Mouse (Mus musculus): ENCODE data around the gene Grsf1. TPM values are rescaled to one million over a fixed set of nuclear protein-coding genes. Genes with fewer than 3 reads are reported as not detected.

Gene Grsf1
- total and polyA plus RNA-seq, 2 experiments from 2014 or later, result 68.2 to 125 TPM

GRCm38 (mm10) chr5:88629125-88629524, 46.8 kb downstream of the Grsf1 start:
- ATAC-seq (ENCODE audit: insufficient read depth, low read depth), result no peak
- Histone ChIP-seq H3K4me3 (ENCODE audit: low read depth, low read length) (no peak overlapping the region), H3K9me3 (replicated peaks; ENCODE audit: control insufficient read depth, low read length) (no peaks in the 10 kb centered on the region), H3K27me3 (ENCODE audit: control insufficient read depth, insufficient read depth, low read length) (no peaks in the 10 kb centered on the region), H3K4me1 (ENCODE audit: control insufficient read depth, insufficient read depth) (no peaks in the 10 kb centered on the region), H3K27ac (ENCODE audit: low read depth) (no peak overlapping the region), H3K4me2 (ENCODE audit: low read depth, low read length) (no peak overlapping the region), H3K9ac (replicated peaks; ENCODE audit: low read depth, low read length) (no peak overlapping the region), H3K36me3 (replicated peaks; ENCODE audit: control insufficient read depth, insufficient read depth, low read length) (peaks cover 25% of the 10 kb centered on the region)
- TF ChIP-seq CTCF (IDR thresholded peaks at IDR 0.05; ENCODE audit: low read depth) (no peak), EP300 (IDR thresholded peaks at IDR 0.05; ENCODE audit: low read depth) (no peak)
- no peak for DNase-seq (ENCODE audit: low spot score)
- 87% methylated on average over 11 of the region's 11 CpGs for WGBS

DNA sequence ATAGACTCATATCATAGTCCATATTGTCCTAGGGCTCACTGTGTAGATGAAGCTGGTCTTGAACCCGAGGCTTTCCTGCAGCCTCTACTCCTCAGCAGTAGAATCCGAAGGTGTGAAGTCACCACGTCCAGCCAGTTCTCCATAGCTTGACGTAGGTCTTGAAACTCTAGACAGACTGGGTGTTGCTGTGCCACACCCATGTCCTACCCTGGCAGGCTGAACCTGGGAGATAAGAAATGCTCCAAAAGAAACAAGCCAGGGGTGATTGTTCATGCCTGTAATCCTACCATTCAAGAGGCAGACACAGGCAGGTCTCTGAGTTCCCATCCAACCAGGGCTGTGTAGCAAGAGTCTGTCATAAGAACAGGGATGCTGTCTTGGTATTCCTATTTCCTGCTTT, 48.4 kb downstream of the Grsf1 start:
- 82% methylated on average over 4 of the region's 4 CpGs for WGBS
- no peak for TF ChIP-seq CTCF (IDR thresholded peaks at IDR 0.05; ENCODE audit: low read depth)
- TF ChIP-seq EP300 (IDR thresholded peaks at IDR 0.05; ENCODE audit: low read depth), result no peak
- no peak overlapping the region for H3K4me3 ChIP-seq (ENCODE audit: low read depth, low read length)
- H3K9me3 ChIP-seq (replicated peaks; ENCODE audit: control insufficient read depth, low read length), result no peaks in the 10 kb centered on the region
- peaks cover 20% of the 10 kb centered on the region for H3K36me3 ChIP-seq (replicated peaks; ENCODE audit: control insufficient read depth, insufficient read depth, low read length)
- DNase-seq (ENCODE audit: low spot score) (no peak), ATAC-seq (ENCODE audit: insufficient read depth, low read depth) (no peak)
- H3K4me1 ChIP-seq (ENCODE audit: control insufficient read depth, insufficient read depth), result no peaks in the 10 kb centered on the region
- H3K4me2 ChIP-seq (ENCODE audit: low read depth, low read length), result no peak overlapping the region
- H3K27ac ChIP-seq (ENCODE audit: low read depth), result no peak overlapping the region
- H3K27me3 ChIP-seq (ENCODE audit: control insufficient read depth, insufficient read depth, low read length), result no peaks in the 10 kb centered on the region
- H3K9ac ChIP-seq (replicated peaks; ENCODE audit: low read depth, low read length), result no peak overlapping the region

DNA sequence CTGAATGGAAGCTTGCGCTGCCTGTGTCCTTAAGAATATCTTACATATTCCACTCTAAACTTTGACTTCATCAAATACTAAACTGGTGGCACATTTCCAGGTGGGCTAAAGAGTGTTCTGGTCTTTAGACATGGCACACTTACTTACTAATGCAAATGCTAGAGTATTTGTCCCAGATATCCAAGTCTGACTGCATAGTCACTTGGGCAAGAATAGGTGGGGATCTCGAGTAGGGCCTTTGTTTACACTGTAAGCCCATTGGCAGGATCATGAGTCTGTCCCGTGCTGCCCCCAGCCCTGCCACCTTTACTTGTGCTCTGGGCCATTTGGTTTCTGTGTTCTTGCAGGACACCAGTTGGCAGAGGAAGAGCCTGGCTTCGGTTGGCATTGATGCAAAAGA, 59.0 kb downstream of the Grsf1 start:
- Histone ChIP-seq H3K36me3 (replicated peaks; ENCODE audit: control insufficient read depth, insufficient read depth, low read length) (peaks cover 38% of the 10 kb centered on the region), H3K9me3 (replicated peaks; ENCODE audit: control insufficient read depth, low read length) (no peaks in the 10 kb centered on the region), H3K4me3 (ENCODE audit: low read depth, low read length) (no peak overlapping the region), H3K27ac (ENCODE audit: low read depth) (no peak overlapping the region), H3K27me3 (ENCODE audit: control insufficient read depth, insufficient read depth, low read length) (no peaks in the 10 kb centered on the region), H3K4me1 (ENCODE audit: control insufficient read depth, insufficient read depth) (no peaks in the 10 kb centered on the region), H3K4me2 (ENCODE audit: low read depth, low read length) (no peak overlapping the region), H3K9ac (replicated peaks; ENCODE audit: low read depth, low read length) (no peak overlapping the region)
- DNase-seq (ENCODE audit: low spot score) (no peak), ATAC-seq (ENCODE audit: insufficient read depth, low read depth) (no peak)
- WGBS, result 84% methylated on average over 4 of the region's 4 CpGs
- TF ChIP-seq CTCF (IDR thresholded peaks at IDR 0.05; ENCODE audit: low read depth), result no peak
- TF ChIP-seq EP300 (IDR thresholded peaks at IDR 0.05; ENCODE audit: low read depth), result no peak

- Histone ChIP-seq H3K4me2 (ENCODE audit: low read depth, low read length) (no peak overlapping the region), H3K4me3 (ENCODE audit: low read depth, low read length) (no peak overlapping the region), H3K27me3 (ENCODE audit: control insufficient read depth, insufficient read depth, low read length) (no peaks in the 10 kb centered on the region), H3K9me3 (replicated peaks; ENCODE audit: control insufficient read depth, low read length) (no peaks in the 10 kb centered on the region), H3K4me1 (ENCODE audit: control insufficient read depth, insufficient read depth) (no peaks in the 10 kb centered on the region), H3K36me3 (replicated peaks; ENCODE audit: control insufficient read depth, insufficient read depth, low read length) (peaks cover 26% of the 10 kb centered on the region), H3K9ac (replicated peaks; ENCODE audit: low read depth, low read length) (no peak overlapping the region), H3K27ac (ENCODE audit: low read depth) (no peak overlapping the region)
- 90% methylated on average over 1 of the region's 1 CpGs for whole genome bisulfite sequencing
- no peak for TF ChIP-seq EP300 (IDR thresholded peaks at IDR 0.05; ENCODE audit: low read depth)
- TF ChIP-seq CTCF (IDR thresholded peaks at IDR 0.05; ENCODE audit: low read depth), result no peak
- DNase-seq (ENCODE audit: low spot score) (no peak), ATAC-seq (ENCODE audit: insufficient read depth, low read depth) (no peak)
Observed at GRCm38 (mm10) chr5:88614129-88614528, 61.8 kb downstream of the Grsf1 start.

Other genes starting within 250 kb of the Grsf1 start
- gene Ambn, start 220.2 kb downstream of the Grsf1 start, total RNA-seq (2014; rRNA removed; ENCODE audit: low replicate concordance), result not detected in 2 replicates
- gene Ambn, start 220.2 kb downstream of the Grsf1 start, polyA plus RNA-seq (2015; fragmentation: Nextera tagmentation; extraction: Ambion mirVana), result not detected in 2 replicates
- gene Enam, start 188.2 kb downstream of the Grsf1 start, total RNA-seq (2014; rRNA removed; ENCODE audit: low replicate concordance), result not detected in 2 replicates
- gene Enam, start 188.2 kb downstream of the Grsf1 start, polyA plus RNA-seq (2015; fragmentation: Nextera tagmentation; extraction: Ambion mirVana), result not detected in 2 replicates
- gene Jchain, start 148.3 kb downstream of the Grsf1 start, total RNA-seq (2014; rRNA removed; ENCODE audit: low replicate concordance), result not detected in 2 replicates
- gene Jchain, start 148.3 kb downstream of the Grsf1 start, polyA plus RNA-seq (2015; fragmentation: Nextera tagmentation; extraction: Ambion mirVana), result 0.05 and 0.10 TPM in 2 replicates
- gene Utp3, start 121.7 kb downstream of the Grsf1 start, total RNA-seq (2014; rRNA removed; ENCODE audit: low replicate concordance), result 6.3 and 13.4 TPM in 2 replicates
- 36.1 and 37.2 TPM in 2 replicates for gene Utp3, start 121.7 kb downstream of the Grsf1 start, polyA plus RNA-seq (2015; fragmentation: Nextera tagmentation; extraction: Ambion mirVana)
- gene Rufy3, start 111.1 kb downstream of the Grsf1 start, total RNA-seq (2014; rRNA removed; ENCODE audit: low replicate concordance), result 12.7 and 15.2 TPM in 2 replicates
- 6.8 and 7.3 TPM in 2 replicates for gene Rufy3, start 111.1 kb downstream of the Grsf1 start, polyA plus RNA-seq (2015; fragmentation: Nextera tagmentation; extraction: Ambion mirVana)
- gene Mob1b, start 44.7 kb upstream of the Grsf1 start, total RNA-seq (2014; rRNA removed; ENCODE audit: low replicate concordance), result 19.7 and 25.8 TPM in 2 replicates
- gene Mob1b, start 44.7 kb upstream of the Grsf1 start, polyA plus RNA-seq (2015; fragmentation: Nextera tagmentation; extraction: Ambion mirVana), result 14.4 and 17.2 TPM in 2 replicates
- 8.2 and 24.2 TPM in 2 replicates for gene Dck, start 88.8 kb upstream of the Grsf1 start, total RNA-seq (2014; rRNA removed; ENCODE audit: low replicate concordance)
- gene Dck, start 88.8 kb upstream of the Grsf1 start, polyA plus RNA-seq (2015; fragmentation: Nextera tagmentation; extraction: Ambion mirVana), result 10.3 and 10.5 TPM in 2 replicates
- 10.6 and 17.0 TPM in 2 replicates for gene Slc4a4, start 210.6 kb upstream of the Grsf1 start, total RNA-seq (2014; rRNA removed; ENCODE audit: low replicate concordance)
- 4.4 and 5.1 TPM in 2 replicates for gene Slc4a4, start 210.6 kb upstream of the Grsf1 start, polyA plus RNA-seq (2015; fragmentation: Nextera tagmentation; extraction: Ambion mirVana)